8 mouse cellular contexts compared by ENCODE assay signal in genomic region chr16:48993559-48994342, GRCm38 (mm10). TPM values are rescaled to one million over a fixed set of nuclear protein-coding genes. Genes with fewer than 3 reads are reported as not detected.
DNase-seq lines count a peak whose midpoint lies in the region; ATAC-seq lines count a peak whose summit lies in the region.

Gene Dzip3, minus strand, starts transcription at chr16:48994165.
Gene Cip2a, plus strand, starts transcription at chr16:48994185.

- no peaks in the 10 kb centered on the region for H3K27me3 ChIP-seq in hindbrain, embryonic 16.5 days (replicated peaks; ENCODE audit: control insufficient read depth, insufficient read depth, low read length)

- H3K79me2 ChIP-seq in macrophage (ENCODE audit: inconsistent target) = peaks cover 68% of the 10 kb centered on the region

- no peaks in the 10 kb centered on the region for H3K36me3 ChIP-seq in hindbrain, embryonic 16.5 days (ENCODE audit: control insufficient read depth, insufficient read depth, low read length)
- H3K36me3 ChIP-seq in macrophage (ENCODE audit: inconsistent target) = no peaks in the 10 kb centered on the region

- peak; percentile 99 for ATAC-seq in hindbrain, embryonic 16.5 days

- no peaks in the 10 kb centered on the region for H3K9me3 ChIP-seq in hindbrain, embryonic 16.5 days (ENCODE audit: control insufficient read depth, low read length)

- peak within 1 kb of the TSS; percentile 92 for H3K4me2 ChIP-seq in hindbrain, embryonic 16.5 days (ENCODE audit: low read length)

- under 1% methylated on average over 66 of the region's 74 CpGs for WGBS in hindbrain, embryonic 16.5 days
- under 1% methylated on average over 74 of the region's 74 CpGs for WGBS in macrophage (ENCODE audit: missing documents)

- DNase-seq in R1 (ENCODE audit: low read depth, low spot score) = peak; percentile 97
- peak; percentile 89 to 92 for DNase-seq in cerebellum, postnatal 25 days
- DNase-seq in frontal cortex, postnatal 36 days (ENCODE audit: low spot score in 2 of 2) = peak; percentile 88 to 89
- peak; percentile 84 to 88 for DNase-seq in left cerebral cortex, adult 18-20 months (ENCODE audit: low spot score in 2 of 2)
- peak; percentile 90 for DNase-seq in right cerebral cortex, adult 18-20 months
- DNase-seq in urinary bladder, postnatal 10 days (ENCODE audit: low spot score) = peak; percentile 62

- H3K4me1 ChIP-seq in hindbrain, embryonic 16.5 days (ENCODE audit: control insufficient read depth, insufficient read depth, low read depth, low read length) = peaks cover 5% of the 10 kb centered on the region

- peak within 1 kb of the TSS; percentile 82 for H3K4me3 ChIP-seq in hindbrain, embryonic 16.5 days (ENCODE audit: low read length)
- H3K4me3 ChIP-seq in macrophage (ENCODE audit: inconsistent target) = peak within 1 kb of the TSS; percentile 96

- H3K9ac ChIP-seq in hindbrain, embryonic 16.5 days (ENCODE audit: low read depth, low read length) = peak within 1 kb of the TSS; percentile 98

- H3K27ac ChIP-seq in hindbrain, embryonic 16.5 days (ENCODE audit: low read depth, low read length) = peak within 1 kb of the TSS; percentile 94
- H3K27ac ChIP-seq in macrophage = peak within 1 kb of the TSS; percentile 62

RNA-seq across cellular contexts. Expression of gene Dzip3, which starts in this region (rescaled TPM):
- 53.5 and 55.2 TPM in 2 replicates for polyA plus RNA-seq in hindbrain, embryonic 16.5 days (2015; fragmentation: Nextera tagmentation; extraction: Ambion mirVana)
- 10 to 100 TPM; 78.3 to 85.7 TPM for total RNA-seq in left cerebral cortex, adult 18-20 months (2021)
- 10 to 100 TPM; 13.7 to 48.3 (median 29.7) TPM for total RNA-seq in macrophage (2018; cell fraction: chromatin; rRNA removed)
- 10 to 100 TPM in 8 of 26 experiments, 1 to 10 TPM in 18; 4.4 to 14.2 (median 8.4) TPM for total RNA-seq in macrophage (2018; cell fraction: cytosol; rRNA removed)
- total RNA-seq in macrophage (2018; cell fraction: nucleus; rRNA removed) = 10 to 100 TPM; 10.1 to 34.9 (median 15.3) TPM
- 5.3 to 10.1 TPM (median 9.2 TPM) in 3 replicates for polyA plus RNA-seq in macrophage (2018)

RNA-seq across cellular contexts. Expression of gene Cip2a, which starts in this region (rescaled TPM):
- polyA plus RNA-seq in hindbrain, embryonic 16.5 days (2015; fragmentation: Nextera tagmentation; extraction: Ambion mirVana) = 6.0 and 7.6 TPM in 2 replicates
- total RNA-seq in left cerebral cortex, adult 18-20 months (2021) = 1 to 10 TPM; 2.2 to 3.4 TPM
- 10 to 100 TPM in 17 of 26 experiments, 1 to 10 TPM in 9; 5.5 to 31.9 (median 11.6) TPM for total RNA-seq in macrophage (2018; cell fraction: chromatin; rRNA removed)
- 1 to 10 TPM; 1.7 to 4.9 (median 2.9) TPM for total RNA-seq in macrophage (2018; cell fraction: cytosol; rRNA removed)
- total RNA-seq in macrophage (2018; cell fraction: nucleus; rRNA removed) = 10 to 100 TPM in 6 of 26 experiments, 1 to 10 TPM in 20; 2.8 to 21.9 (median 7.1) TPM
- 1.9 to 7.2 TPM (median 6.2 TPM) in 3 replicates for polyA plus RNA-seq in macrophage (2018)

Comparison
In these comparisons a context has a peak if more than half of its experiments do, and no peak if none do; other contexts are left out.
1. Peak in every context shown above with its lines: DNase-seq, ATAC-seq, H3K4me3 ChIP-seq and H3K27ac ChIP-seq.